Mouse (Mus musculus) embryo, embryonic 9.5 days (tissue): ENCODE measurements at regions not wholly inside any gene's neighbourhood (a gene's known extent, or its start where the extent isn't known, plus 50 kb on each side); places are given as distances from the start of the nearest gene placed in this dataset.

Experiments used
- DNase-seq: peaks from one replicate; pipeline ENCODE4 v3.0.0-alpha.2; 2017; ENCODE audit errors: extremely low spot score

- DNase-seq = peak; percentile 39
These were observed 71.1 kb upstream of the Sfswap start for GRCm38 (mm10) chr5:129429897-129430296.

- no peak for DNase-seq
These were observed 70.7 kb upstream of the Sfswap start for GRCm38 (mm10) chr5:129430330-129430729.

GRCm38 (mm10) chr5:129449931-129450573, 51.0 kb upstream of the Sfswap start:
- DNase-seq = no peak
